Mouse (Mus musculus): Measurements from ENCODE around the gene Fndc8. TPM values are rescaled to one million over a fixed set of nuclear protein-coding genes. Genes with fewer than 3 reads are reported as not detected.

Gene Fndc8
- 0.12 TPM in 1 of 2 replicates, not detected in the other for polyA plus RNA-seq (2021; fragmentation: Nextera tagmentation)
- long read RNA-seq, experiment 1 = 0 reads
- long read RNA-seq, experiment 2 = 0 reads

DNA sequence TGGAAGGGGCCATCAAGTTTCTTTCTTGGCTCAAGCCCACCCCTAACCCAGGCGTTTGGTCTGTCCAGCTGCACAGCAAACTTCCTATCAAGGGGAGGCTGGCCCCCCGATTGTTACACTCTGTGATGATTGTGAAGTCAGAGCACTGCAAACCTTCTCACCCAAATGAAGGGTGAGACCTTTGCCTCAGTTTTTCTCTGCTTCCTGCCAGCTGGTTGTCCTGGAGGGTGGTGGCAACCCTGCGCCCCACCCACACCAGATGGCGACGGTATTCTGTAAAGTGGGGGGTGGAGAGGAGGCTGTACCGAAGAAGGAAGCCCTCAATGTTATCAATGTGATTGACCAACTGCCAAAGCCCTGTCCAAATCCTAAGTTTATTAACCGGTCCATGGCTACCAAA is at the start of gene Fndc8:
Fndc8 (plus strand) TSS at position 189 of the 400 bp plus-strand sequence.

DNA sequence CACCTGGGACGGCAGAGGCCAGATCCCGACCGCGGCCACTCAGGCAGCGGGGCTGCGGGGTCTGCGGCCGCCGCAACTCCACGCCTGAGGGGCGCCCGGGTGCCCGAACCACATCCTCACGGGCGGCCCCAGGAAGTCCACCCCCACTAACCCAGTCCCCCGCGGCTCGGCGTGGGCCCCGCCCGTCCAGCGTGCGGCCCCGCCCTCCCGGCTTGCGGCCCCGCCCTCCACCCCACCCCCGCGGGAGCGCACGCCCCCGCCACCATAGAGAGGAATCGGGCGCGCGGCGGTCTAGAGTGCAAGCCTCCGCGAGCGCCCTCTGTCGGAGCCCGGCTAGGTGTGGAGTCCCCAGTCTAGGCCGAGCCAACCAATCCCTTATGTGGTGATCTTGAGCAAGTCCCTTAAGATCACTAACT is 20.9 kb upstream of the Fndc8 start, which contains the start of gene Rffl:
Rffl (minus strand) TSS at position 180 of the 416 bp plus-strand sequence.

DNA sequence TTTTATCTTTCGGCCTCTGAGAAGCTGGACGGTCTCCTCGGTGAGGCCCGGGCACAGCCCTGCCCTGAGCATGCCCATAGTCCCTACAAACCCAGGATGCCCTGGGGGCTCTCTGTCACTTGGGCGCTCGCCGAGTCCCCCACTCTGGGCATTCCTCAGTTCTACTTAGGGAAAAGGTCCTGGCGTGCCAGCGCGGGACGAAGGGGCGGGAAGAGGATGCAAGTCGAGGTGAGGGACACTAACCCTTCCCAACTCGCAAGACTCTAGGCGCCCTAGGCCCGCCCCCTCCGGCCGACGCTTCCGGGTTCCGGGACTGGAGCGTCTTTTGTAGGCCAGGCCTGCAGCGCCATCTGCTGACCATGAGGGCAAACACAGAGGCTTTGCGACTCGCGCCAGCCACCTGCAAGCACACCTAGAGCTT is 1.6 kb upstream of the Fndc8 start, which contains the start of gene Rad51d:
Rad51d (minus strand) TSS at position 273 of the 421 bp plus-strand sequence.

DNA sequence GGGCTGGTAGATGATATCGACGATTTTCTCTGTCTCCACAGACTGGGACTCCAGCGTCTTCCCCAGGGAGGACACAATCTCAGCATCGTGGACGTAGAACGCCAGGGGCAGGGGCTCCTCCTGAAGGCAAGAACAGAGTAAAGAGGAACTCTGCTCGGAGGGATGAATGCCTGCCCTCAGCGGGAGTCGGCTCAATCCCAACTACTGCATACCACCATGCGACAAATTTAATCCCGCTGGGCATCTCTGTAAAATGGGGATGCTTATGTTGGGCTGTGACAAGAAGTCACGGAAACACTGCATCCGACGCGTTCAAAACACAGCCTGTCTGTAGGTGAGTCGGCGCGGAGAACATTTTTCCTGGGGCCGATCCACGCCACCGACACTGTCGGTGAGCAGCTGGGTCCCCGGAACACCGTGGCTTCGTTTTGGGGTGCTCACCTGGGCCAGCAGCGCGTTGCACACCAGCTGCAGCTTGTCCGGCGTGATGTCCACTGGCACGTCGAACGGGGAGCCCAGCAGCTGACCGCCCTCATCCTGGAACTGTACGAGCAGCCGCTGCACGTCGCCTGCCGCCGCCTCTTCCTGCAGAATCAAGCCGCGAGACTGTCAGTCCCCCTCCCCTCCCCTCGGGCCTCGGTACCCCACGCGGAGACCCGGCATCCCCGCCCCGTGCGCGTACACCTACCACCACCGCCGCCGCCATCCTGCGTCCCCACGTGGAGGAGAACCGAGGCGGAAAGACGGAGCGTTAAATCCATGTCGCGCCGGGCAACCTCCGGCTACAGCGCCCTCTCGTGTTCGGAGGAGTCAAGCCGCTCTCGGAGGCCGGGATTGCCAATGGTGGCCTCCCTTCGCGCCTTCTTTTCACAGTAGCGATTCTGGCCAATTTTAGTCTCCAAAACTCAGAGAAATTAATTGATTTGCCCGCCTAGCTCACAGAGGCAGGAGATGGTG is 16.0 kb downstream of the Fndc8 start, which contains the start of gene Nle1:
Nle1 (minus strand) TSS at position 761 of the 957 bp plus-strand sequence.

DNA sequence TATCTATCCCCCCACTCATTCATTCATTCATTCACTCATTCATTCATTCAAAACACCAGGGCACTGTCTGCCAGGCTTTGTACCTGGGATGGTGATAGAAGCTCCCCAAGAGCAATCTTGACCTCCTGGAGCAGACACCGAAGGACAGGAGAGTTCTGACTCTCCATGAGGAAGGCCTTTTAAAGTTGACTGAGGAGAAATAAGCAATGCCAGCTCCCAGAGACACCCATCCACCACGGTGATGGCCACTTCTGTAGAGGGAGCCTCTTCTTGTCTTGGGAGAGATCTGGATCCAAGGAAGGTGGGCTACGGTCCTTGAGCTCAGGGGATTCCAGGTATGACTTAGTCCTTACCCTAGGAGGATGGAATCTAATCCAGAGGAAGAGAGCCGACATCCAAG is 18.3 kb downstream of the Fndc8 start, which contains the start of gene Unc45b:
Unc45b (plus strand) TSS at position 301 of the 400 bp plus-strand sequence.

Other genes starting within 250 kb of the Fndc8 start
- 0.15 and 0.32 TPM in 2 replicates for gene Cct6b, start 127.8 kb upstream of the Fndc8 start, polyA plus RNA-seq (2021; fragmentation: Nextera tagmentation)
- gene Zfp830, start 127.8 kb upstream of the Fndc8 start, polyA plus RNA-seq (2021; fragmentation: Nextera tagmentation) = 13.4 and 13.6 TPM in 2 replicates
- gene Lig3, start 111.0 kb upstream of the Fndc8 start, polyA plus RNA-seq (2021; fragmentation: Nextera tagmentation) = 3.6 TPM in 2 replicates
- gene Rffl, start 20.9 kb upstream of the Fndc8 start, polyA plus RNA-seq (2021; fragmentation: Nextera tagmentation) = 6.3 and 6.4 TPM in 2 replicates
- 10.2 and 10.3 TPM in 2 replicates for gene Rad51d, start 1.5 kb upstream of the Fndc8 start, polyA plus RNA-seq (2021; fragmentation: Nextera tagmentation)
- gene Nle1, start 16.3 kb downstream of the Fndc8 start, polyA plus RNA-seq (2021; fragmentation: Nextera tagmentation) = 1.6 and 8.7 TPM in 2 replicates
- 0.12 and 0.74 TPM in 2 replicates for gene Unc45b, start 18.4 kb downstream of the Fndc8 start, polyA plus RNA-seq (2021; fragmentation: Nextera tagmentation)
- gene Slfn5, start 59.2 kb downstream of the Fndc8 start, polyA plus RNA-seq (2021; fragmentation: Nextera tagmentation) = 0.66 and 0.78 TPM in 2 replicates
- 0.20 and 0.25 TPM in 2 replicates for gene Slfn9, start 99.7 kb downstream of the Fndc8 start, polyA plus RNA-seq (2021; fragmentation: Nextera tagmentation)
- gene Slfn8, start 128.7 kb downstream of the Fndc8 start, polyA plus RNA-seq (2021; fragmentation: Nextera tagmentation) = 0.23 TPM in 2 replicates
- 1.1 and 2.1 TPM in 2 replicates for gene Slfn2, start 173.0 kb downstream of the Fndc8 start, polyA plus RNA-seq (2021; fragmentation: Nextera tagmentation)
- gene Slfn1, start 224.7 kb downstream of the Fndc8 start, polyA plus RNA-seq (2021; fragmentation: Nextera tagmentation) = not detected in 2 replicates

Measured in left cerebral cortex, adult 6 months (tissue).